Mouse (Mus musculus) forelimb bud, embryonic 11.5 days (tissue): ENCODE measurements around the gene Gm12569.

ENCODE experiments used
- DNase-seq: peaks from one replicate; pipeline ENCODE4 v3.0.0-alpha.2; 2012; ENCODE audit warnings: low read depth, low spot score

Gene Gm12569

GRCm38 (mm10) chr11:51220308-51220707, at the start of gene Gm12569:
Gm12569 (plus strand) TSS chr11:51220473.
- no peak for DNase-seq

DNA sequence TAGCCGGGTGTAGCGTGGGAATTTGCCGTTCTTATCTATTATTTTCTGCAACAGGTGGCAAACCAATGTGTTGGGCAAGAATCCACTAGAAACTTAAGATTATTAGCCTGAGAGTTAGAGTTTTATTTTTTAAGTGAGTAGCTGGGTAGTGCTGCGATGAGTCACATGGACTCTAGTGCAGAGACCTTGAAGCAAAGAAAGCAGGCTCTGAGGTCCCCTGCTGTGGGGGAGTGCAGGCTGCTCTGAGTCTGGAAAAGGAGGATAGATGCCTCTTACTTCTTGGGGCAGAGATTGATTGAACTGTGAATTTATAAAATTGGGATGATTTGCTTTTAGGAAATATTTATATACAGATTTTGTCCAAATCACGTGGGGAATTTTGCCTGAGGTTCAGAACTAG, 17.5 kb upstream of the Gm12569 start:
- no peak for DNase-seq

DNA sequence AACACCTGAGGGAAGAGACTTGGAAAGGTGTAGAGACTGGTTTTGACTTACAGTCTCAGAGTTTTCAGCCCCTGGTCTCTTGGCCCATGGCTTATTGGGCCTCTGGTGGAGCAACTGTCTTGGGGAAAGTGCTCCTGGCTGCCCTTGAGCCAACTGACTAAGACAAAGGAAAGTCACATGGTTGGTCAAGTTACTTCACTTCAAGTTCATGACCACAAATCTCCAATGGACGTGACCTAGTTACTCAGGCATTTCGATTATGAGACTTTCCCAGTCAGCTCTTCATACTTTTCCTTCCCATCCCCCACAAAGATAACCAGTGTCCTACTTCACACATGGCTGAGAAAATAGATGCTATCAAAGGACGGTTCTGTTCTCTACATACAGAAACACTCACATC, 12.5 kb upstream of the Gm12569 start:
- DNase-seq: no peak

DNA sequence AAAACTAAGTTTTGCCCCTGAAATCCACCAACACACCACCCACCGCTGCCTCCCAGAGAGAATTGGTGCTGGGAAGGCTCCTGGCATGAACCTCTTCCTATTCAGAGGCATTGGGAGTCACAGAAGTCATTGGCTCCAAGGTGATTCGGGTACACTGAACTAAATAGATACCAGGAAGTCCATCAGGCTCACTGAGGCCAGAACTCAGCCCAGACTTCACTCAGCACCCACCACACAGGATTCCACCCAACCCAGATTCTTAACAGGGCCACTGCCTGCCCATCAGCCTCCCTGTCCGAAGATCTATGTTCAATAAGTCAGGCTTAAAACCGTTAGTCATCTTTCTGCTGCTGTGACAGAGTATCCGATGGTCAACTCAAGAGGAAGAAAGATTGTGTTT, 8.8 kb upstream of the Gm12569 start:
- no peak for DNase-seq

- no peak for DNase-seq
Measured at GRCm38 (mm10) chr11:51214021-51214420, 6.3 kb upstream of the Gm12569 start.

DNA sequence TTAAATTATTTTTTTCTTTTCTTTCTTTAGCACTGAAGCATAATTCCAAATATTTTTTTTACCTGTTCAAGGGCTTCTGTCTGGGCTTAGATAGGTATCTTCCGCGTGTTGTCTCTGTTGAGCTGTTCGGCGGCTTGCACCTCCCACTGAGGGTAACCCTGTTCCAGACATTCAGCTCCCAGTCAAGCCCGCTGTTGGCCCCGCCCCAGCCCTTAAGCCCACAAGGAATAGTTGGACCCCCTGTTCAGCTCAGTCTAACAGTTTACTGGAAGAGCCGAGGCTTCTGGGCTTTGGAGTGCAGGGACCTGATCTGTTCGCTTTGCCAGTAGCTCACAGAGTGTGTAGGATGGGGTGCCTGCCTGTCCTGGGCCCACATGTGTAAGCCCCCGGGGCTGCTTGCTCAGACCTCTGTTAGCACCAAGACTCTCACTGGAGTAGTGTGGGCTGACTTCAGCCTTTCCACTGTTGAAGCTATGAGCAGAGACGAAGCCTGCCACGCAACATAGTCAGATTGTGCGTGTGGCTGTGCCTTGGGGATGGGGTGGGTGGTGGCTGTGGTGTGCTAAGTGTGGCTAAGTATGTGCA, 785 bp upstream of the Gm12569 start:
- no peak for DNase-seq

DNA sequence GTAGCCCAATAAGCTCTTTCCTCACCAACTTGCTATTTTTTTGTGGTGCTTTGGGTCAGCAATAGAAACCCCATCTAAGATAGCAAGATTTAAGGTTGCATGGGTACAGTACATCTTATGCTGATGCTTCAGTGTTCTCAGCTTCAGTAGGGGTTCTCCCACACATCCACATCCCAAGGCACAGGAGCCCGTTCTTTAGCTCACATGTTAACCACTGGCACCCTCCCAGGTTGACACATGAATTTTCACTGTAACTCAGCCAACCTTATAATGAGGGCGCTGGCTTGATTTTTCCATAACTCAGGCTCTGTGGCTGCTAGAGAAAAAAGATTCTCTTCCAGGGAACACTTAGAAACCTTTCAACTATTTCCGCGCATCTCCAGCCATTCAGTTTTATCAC, 6.8 kb downstream of the Gm12569 start:
- no peak for DNase-seq

DNA sequence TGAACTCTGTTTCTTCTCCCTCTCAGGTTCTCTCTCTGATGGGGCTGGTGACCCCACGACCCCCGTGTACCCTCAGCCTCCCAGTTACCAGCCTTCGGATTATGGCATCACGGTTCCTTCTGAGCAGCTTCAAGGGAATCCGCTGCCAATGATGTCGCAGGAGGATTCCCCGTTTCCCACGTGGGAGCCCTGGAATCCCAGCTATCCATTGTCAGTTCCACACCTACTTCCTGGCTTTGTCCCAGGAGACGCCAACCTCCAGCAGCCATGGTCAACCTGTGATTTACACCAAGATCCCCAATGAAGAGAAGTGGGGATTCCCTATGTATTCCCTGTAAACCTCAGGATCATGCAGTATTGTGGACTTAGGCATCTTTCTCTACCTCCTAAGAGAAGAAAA, 14.4 kb downstream of the Gm12569 start:
- DNase-seq: no peak

DNA sequence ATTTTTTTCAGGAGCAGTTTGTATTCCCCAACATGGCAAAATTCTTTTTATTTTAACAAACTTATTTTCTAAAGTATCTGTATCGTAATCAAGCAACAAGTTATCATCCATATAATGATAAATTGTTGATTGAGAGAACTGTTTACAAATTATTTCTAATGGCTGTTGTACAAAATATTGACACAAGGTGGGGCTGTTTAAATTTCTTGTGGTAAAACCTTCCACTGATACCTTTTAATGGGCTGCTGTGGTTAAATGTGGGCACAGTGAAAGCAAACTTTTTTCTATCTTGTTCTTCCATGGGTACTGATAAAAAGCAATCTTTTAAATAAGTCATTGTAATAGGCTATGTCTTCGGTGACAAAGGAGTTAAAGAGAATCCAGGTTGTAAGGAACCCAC, 22.6 kb downstream of the Gm12569 start:
- no peak for DNase-seq

DNA sequence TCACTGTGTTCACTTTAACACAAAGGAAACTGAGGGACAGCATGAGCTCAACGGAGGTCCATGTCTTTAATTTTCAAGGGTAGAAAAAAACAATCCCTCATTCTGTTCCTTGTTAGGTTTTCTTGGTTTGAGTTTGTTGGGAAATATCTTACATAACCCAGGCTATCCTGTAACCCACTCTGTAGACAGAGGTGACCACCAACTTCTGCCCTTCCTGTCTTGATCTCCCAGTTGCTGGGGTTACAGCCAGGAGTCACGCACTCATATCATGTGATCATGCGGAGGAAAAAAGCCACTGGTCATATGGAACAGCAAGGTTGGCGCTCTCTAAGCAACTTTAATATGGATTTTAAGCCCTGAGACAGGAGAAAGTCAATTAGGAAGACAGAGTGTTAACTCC, 36.7 kb downstream of the Gm12569 start:
- DNase-seq: no peak

GRCm38 (mm10) chr11:51261680-51262219, 41.5 kb downstream of the Gm12569 start, which contains the start of gene Clk4:
Clk4 (plus strand) TSS chr11:51261730.
- no peak for DNase-seq

- peak; percentile 99 for DNase-seq
Measured at GRCm38 (mm10) chr11:51262342-51263285, 42.3 kb downstream of the Gm12569 start, which contains the start of gene BC049762. BC049762 (minus strand) TSS chr11:51263046.

- DNase-seq: peak; percentile 17
Measured at GRCm38 (mm10) chr11:51263286-51263831, 43.1 kb downstream of the Gm12569 start.

GRCm38 (mm10) chr11:51264352-51264751, 44.1 kb downstream of the Gm12569 start:
- no peak for DNase-seq

DNA sequence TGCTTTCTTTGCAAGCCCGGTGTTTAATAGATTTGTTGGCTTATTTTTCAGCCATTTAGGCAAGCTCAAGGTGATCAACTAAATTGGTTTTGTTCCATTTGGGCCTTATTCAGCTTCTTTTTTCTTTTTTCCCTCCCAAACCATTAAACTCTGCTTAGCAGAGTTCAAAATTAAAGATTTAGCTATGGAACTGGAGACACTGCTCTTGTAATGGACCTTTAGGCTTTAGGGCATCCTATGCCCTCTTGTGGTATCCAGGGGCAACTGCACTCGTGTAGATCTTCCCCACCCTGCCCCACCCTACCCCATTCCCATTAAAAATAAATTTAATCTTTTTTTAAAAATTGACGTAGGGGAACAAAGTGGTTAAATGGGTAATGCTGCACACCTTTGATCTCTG, 45.1 kb downstream of the Gm12569 start:
- peak; percentile 26 for DNase-seq

GRCm38 (mm10) chr11:51274418-51274817, 54.1 kb downstream of the Gm12569 start:
- no peak for DNase-seq
